Mouse (Mus musculus): Measurements from ENCODE around the gene Eif4enif1. TPM values are rescaled to one million over a fixed set of nuclear protein-coding genes. Genes with fewer than 3 reads are reported as not detected.
A peak's percentile ranks its signal among the peaks of the same experiment; 100 is the strongest.

The Eif4enif1 gene
- total and polyA plus RNA-seq, 3 experiments: 52.7 to 139 (median 121) TPM

DNA sequence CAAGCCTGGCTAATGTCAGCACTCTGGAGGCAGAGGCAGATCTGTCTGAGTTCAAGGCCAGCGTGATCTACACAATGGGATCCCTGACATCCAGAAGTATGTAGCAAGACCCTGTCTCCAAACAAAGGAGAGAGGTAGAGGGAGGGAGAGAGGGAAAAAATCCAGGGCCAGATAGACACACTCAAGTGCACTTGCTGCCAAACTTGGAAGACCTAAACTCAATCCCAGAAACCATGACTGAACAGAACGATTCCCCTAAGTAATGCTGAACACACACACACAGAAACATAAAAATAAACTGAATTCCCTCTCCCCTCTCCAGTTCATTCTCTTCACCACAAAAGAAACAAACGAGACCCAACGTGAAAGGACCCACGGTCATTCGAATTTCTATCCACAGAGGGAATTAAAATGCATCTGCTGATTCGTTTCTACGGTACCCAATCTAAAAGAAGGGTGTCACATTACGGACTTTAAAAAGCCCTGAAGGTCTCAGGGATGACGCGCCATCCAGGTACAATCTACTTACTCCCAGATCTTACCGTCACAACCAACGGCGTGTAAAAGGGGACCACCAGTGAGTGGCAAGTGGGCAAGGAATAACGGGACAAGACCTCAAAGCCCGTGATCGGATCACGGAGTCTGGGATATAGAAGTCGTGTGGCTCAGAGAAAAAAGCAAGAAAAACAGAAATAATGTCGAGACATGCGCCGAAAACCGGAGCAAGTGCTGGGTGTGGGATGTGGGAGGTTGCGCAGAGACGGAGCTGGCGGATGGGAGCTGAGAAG lies 63.3 kb downstream of the Eif4enif1 start:
- no peak for TF ChIP-seq TAL1 (conservative IDR thresholded peaks at IDR 0.05; ENCODE audit: low read depth, low read length)
- no peak for TF ChIP-seq GATA1 (IDR thresholded peaks at IDR 0.05; ENCODE audit: borderline replicate concordance, low read length)
- no peak for TF ChIP-seq CTCF (IDR thresholded peaks at IDR 0.05; ENCODE audit: low read depth, low read length)
- no peak for TF ChIP-seq GATA2 (IDR thresholded peaks at IDR 0.05; ENCODE audit: borderline replicate concordance, low read depth, low read length)
- TF ChIP-seq POLR2AphosphoS5 (IDR thresholded peaks at IDR 0.05; ENCODE audit: insufficient replicate concordance, low read depth, low read length): no peak
- Histone ChIP-seq H3K9me3 (replicated peaks) (no peaks in the 10 kb centered on the region), H3K4me3 (ENCODE audit: low read depth, low read length) (peak overlapping the region; percentile 98), H3K36me3 (replicated peaks) (peaks cover 41% of the 10 kb centered on the region), H3K4me1 (ENCODE audit: insufficient read depth, low read depth, low read length) (peaks cover 35% of the 10 kb centered on the region), H3K27me3 (ENCODE audit: insufficient read depth, low read length) (no peaks in the 10 kb centered on the region)
- ATAC-seq (ENCODE audit: extremely low read depth, insufficient number of reproducible peaks, low FRiP score, poor library complexity, severe bottlenecking): no peak
- peak; percentile 6 for DNase-seq (ENCODE audit: low spot score)

DNA sequence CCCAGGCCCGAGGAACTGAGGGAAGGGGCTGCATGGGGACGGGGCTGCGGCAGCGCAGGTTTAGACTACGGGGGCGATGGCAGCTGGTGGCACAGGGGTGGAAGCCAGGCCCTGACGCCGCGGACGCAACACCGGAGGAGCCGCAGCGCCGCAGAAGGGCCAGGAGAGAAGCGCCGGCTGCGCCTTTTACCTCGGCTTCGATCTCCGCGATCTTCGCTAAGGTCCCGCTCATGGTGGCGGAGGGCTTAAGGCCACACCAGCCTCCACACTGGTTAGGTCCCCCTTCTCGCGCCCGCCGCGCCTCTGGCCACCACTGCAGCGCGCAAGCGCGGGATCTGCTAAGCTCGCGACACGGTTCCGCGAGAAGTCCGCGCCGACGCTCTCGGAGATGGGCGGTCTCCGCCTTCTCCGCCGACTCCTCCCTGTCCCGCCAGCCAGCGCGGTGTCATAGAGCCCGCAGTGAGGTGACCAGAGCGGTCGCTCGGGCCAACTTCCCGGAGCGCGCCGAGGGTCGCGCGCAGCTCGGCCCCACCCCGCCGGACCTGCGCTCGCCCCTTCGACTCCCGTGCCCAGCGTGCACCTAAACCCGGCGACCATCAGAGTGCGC lies 64.0 kb downstream of the Eif4enif1 start, which contains the start of gene Drg1:
Drg1 (minus strand) TSS at position 337 of the 607 bp plus-strand sequence.
- Histone ChIP-seq H3K27me3 (ENCODE audit: insufficient read depth, low read length) (no peaks in the 10 kb centered on the region), H3K4me3 (ENCODE audit: low read depth, low read length) (peak within 1 kb of the TSS; percentile 98), H3K9me3 (replicated peaks) (no peaks in the 10 kb centered on the region), H3K4me1 (ENCODE audit: insufficient read depth, low read depth, low read length) (peaks cover 34% of the 10 kb centered on the region), H3K36me3 (replicated peaks) (peaks cover 34% of the 10 kb centered on the region)
- ATAC-seq (ENCODE audit: extremely low read depth, insufficient number of reproducible peaks, low FRiP score, poor library complexity, severe bottlenecking) (peak; percentile 92), DNase-seq (ENCODE audit: low spot score) (peak; percentile 93)
- TF ChIP-seq POLR2AphosphoS5 (IDR thresholded peaks at IDR 0.05; ENCODE audit: insufficient replicate concordance, low read depth, low read length) (no peak), TAL1 (conservative IDR thresholded peaks at IDR 0.05; ENCODE audit: low read depth, low read length) (no peak), GATA2 (IDR thresholded peaks at IDR 0.05; ENCODE audit: borderline replicate concordance, low read depth, low read length) (no peak), CTCF (IDR thresholded peaks at IDR 0.05; ENCODE audit: low read depth, low read length) (no peak)

DNA sequence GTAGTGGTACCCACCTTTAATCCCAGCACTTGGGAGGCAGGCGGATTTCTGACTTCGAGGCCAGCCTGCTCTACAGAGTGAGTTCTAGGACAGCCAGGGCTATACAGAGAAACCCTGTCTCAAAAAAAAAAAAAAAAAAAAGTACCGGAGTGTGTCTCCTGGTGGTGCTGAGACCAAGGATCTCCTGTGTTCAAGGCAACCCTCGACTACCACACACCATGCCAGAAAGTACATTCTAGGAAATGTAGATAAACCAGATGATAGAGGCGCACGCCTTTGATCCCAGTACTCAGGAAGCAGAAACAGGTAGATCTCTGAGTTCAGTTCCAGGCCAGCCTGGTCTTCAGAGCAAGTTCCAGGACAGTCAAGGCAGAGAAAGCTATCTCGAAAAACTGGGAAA lies 64.9 kb downstream of the Eif4enif1 start:
- Histone ChIP-seq H3K27me3 (ENCODE audit: insufficient read depth, low read length) (no peaks in the 10 kb centered on the region), H3K4me3 (ENCODE audit: low read depth, low read length) (peak overlapping the region; percentile 98), H3K36me3 (replicated peaks) (peaks cover 26% of the 10 kb centered on the region), H3K9me3 (replicated peaks) (no peaks in the 10 kb centered on the region), H3K4me1 (ENCODE audit: insufficient read depth, low read depth, low read length) (peaks cover 33% of the 10 kb centered on the region)
- 0 out of 2 replicates have a peak, but pooled peaks have one; percentile 10 for ATAC-seq (ENCODE audit: extremely low read depth, insufficient number of reproducible peaks, low FRiP score, poor library complexity, severe bottlenecking)
- DNase-seq (ENCODE audit: low spot score): no peak
- TF ChIP-seq GATA1 (IDR thresholded peaks at IDR 0.05; ENCODE audit: borderline replicate concordance, low read length) (no peak), GATA2 (IDR thresholded peaks at IDR 0.05; ENCODE audit: borderline replicate concordance, low read depth, low read length) (no peak), POLR2AphosphoS5 (IDR thresholded peaks at IDR 0.05; ENCODE audit: insufficient replicate concordance, low read depth, low read length) (no peak), CTCF (IDR thresholded peaks at IDR 0.05; ENCODE audit: low read depth, low read length) (no peak), TAL1 (conservative IDR thresholded peaks at IDR 0.05; ENCODE audit: low read depth, low read length) (no peak)

DNA sequence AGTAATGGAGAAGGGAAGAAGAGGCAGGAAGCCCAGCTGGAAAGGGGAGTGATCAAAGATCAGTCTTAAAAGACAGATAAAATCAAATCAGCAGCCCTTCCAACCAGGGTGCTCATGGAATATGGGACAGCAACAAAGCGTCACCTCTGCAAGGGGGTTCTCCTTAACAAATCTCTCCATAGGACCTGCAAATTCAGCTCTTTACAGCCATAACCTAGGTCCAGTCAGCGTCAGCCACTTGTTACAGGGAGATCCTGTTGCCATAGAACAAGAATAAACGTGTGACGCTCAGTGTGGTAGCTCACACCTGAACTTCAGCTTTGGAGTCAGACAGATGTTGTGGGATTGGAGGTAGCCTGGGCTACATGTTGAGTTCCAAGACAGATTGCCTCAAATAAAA lies 67.0 kb downstream of the Eif4enif1 start:
- Histone ChIP-seq H3K4me1 (ENCODE audit: insufficient read depth, low read depth, low read length) (peaks cover 20% of the 10 kb centered on the region), H3K4me3 (ENCODE audit: low read depth, low read length) (no peak overlapping the region), H3K36me3 (replicated peaks) (peaks cover 5% of the 10 kb centered on the region), H3K27me3 (ENCODE audit: insufficient read depth, low read length) (no peaks in the 10 kb centered on the region), H3K9me3 (replicated peaks) (no peaks in the 10 kb centered on the region)
- TF ChIP-seq TAL1 (conservative IDR thresholded peaks at IDR 0.05; ENCODE audit: low read depth, low read length) (no peak), CTCF (IDR thresholded peaks at IDR 0.05; ENCODE audit: low read depth, low read length) (no peak), POLR2AphosphoS5 (IDR thresholded peaks at IDR 0.05; ENCODE audit: insufficient replicate concordance, low read depth, low read length) (no peak), GATA2 (IDR thresholded peaks at IDR 0.05; ENCODE audit: borderline replicate concordance, low read depth, low read length) (no peak), GATA1 (IDR thresholded peaks at IDR 0.05; ENCODE audit: borderline replicate concordance, low read length) (no peak)
- ATAC-seq (ENCODE audit: extremely low read depth, insufficient number of reproducible peaks, low FRiP score, poor library complexity, severe bottlenecking) (no peak), DNase-seq (ENCODE audit: low spot score) (no peak)

DNA sequence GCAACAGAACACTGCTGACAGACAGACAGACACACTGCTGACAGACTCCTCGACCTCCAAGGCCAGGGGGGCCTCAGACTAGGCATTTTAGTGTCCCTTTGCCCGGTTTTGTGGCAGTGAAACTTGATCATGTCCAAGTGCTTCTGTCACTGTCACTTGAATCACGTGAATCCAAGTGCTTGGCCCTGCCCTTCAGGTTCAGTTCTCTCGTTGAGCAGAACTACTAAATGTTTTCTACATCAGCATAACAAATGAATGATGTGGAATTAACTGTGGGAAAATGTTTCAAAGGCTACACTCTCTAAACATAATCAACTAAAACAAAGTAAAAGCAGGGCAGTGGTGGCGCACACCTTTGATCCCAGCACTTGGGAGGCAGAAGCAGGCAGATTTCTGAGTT lies 76.2 kb downstream of the Eif4enif1 start:
- Histone ChIP-seq H3K9me3 (replicated peaks) (peaks cover 26% of the 10 kb centered on the region), H3K4me1 (ENCODE audit: insufficient read depth, low read depth, low read length) (peaks cover 11% of the 10 kb centered on the region), H3K27me3 (ENCODE audit: insufficient read depth, low read length) (no peaks in the 10 kb centered on the region), H3K36me3 (replicated peaks) (no peaks in the 10 kb centered on the region), H3K4me3 (ENCODE audit: low read depth, low read length) (no peak overlapping the region)
- no peak for ATAC-seq (ENCODE audit: extremely low read depth, insufficient number of reproducible peaks, low FRiP score, poor library complexity, severe bottlenecking)
- no peak for DNase-seq (ENCODE audit: low spot score)
- TF ChIP-seq GATA1 (IDR thresholded peaks at IDR 0.05; ENCODE audit: borderline replicate concordance, low read length): no peak
- TF ChIP-seq TAL1 (conservative IDR thresholded peaks at IDR 0.05; ENCODE audit: low read depth, low read length): no peak
- no peak for TF ChIP-seq CTCF (IDR thresholded peaks at IDR 0.05; ENCODE audit: low read depth, low read length)
- TF ChIP-seq GATA2 (IDR thresholded peaks at IDR 0.05; ENCODE audit: borderline replicate concordance, low read depth, low read length): no peak
- no peak for TF ChIP-seq POLR2AphosphoS5 (IDR thresholded peaks at IDR 0.05; ENCODE audit: insufficient replicate concordance, low read depth, low read length)

DNA sequence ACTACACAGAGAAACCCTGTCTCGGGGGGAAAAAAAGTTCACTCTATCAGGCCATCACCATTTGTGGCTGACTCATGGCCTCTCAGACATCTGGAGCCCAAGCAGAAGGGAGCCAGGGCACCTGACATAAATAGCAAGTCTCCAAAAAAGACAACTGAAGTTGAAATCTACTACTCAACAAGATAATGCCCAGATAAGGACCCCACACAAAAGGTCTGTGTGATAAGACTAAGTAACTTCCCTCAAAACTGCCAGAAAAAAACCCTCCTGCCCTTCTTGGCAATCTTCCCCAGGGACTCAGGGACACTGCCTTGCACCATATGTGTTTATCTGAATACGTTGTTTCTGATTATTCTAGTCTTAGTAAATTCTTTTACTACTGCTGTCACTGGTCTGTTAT lies 77.5 kb downstream of the Eif4enif1 start:
- H3K36me3 ChIP-seq (replicated peaks): no peaks in the 10 kb centered on the region
- peaks cover 28% of the 10 kb centered on the region for H3K9me3 ChIP-seq (replicated peaks)
- TF ChIP-seq GATA1 (IDR thresholded peaks at IDR 0.05; ENCODE audit: borderline replicate concordance, low read length) (no peak), TAL1 (conservative IDR thresholded peaks at IDR 0.05; ENCODE audit: low read depth, low read length) (0 out of 2 replicates have a peak, but pooled peaks have one; percentile 17)
- ATAC-seq (ENCODE audit: extremely low read depth, insufficient number of reproducible peaks, low FRiP score, poor library complexity, severe bottlenecking) (peak; percentile 87), DNase-seq (ENCODE audit: low spot score) (peak; percentile 33)
- no peak overlapping the region for H3K4me3 ChIP-seq (ENCODE audit: low read depth, low read length)
- H3K4me1 ChIP-seq (ENCODE audit: insufficient read depth, low read depth, low read length): peaks cover 11% of the 10 kb centered on the region
- no peaks in the 10 kb centered on the region for H3K27me3 ChIP-seq (ENCODE audit: insufficient read depth, low read length)

Measured in G1E (cell line).